19 mouse cellular contexts compared by ENCODE assay signal in the genomic region with DNA sequence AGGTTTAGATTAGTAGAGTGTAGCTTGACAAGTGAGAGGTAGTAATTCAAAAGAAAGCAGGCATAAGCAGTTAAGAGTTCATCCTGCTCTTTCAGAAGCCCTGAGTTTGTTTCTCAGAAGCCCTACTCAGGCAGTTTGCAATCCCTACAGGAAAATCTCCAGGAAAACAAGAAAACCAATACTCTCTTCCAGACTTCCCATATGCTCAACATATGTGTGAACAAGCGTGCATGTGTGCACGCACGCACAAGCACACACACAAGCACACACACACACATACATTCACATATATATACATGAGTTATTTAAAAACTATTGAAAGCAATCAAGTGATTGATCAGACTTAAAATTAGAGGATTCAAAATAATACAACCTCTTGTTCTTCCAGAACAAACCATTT.
"Had no signal": no experiment of that assay in that cellular context is flagged by ENCODE, and none has a peak within 500 bp of the region (broad histone marks: within the 10 kb centered on the region; RNA-seq: fewer than 3 reads in every experiment).

No protein-coding gene starts in this region.

- H3K27ac ChIP-seq: kidney, postnatal 0 days; layer of hippocampus, adult 2 months; liver, embryonic 13.5 days; midbrain, embryonic 12.5 days; neural tube, embryonic 13.5 days; stomach, embryonic 15.5 days had no signal

- H3K36me3 ChIP-seq: liver, embryonic 13.5 days; midbrain, embryonic 12.5 days; neural tube, embryonic 13.5 days; stomach, embryonic 15.5 days had no signal

- ATAC-seq: midbrain, embryonic 16.5 days had no signal

- H3K9me3 ChIP-seq: liver, embryonic 13.5 days; midbrain, embryonic 12.5 days; neural tube, embryonic 13.5 days; stomach, embryonic 15.5 days had no signal

- H3K4me1 ChIP-seq: liver, embryonic 13.5 days; midbrain, embryonic 12.5 days; neural tube, embryonic 13.5 days; stomach, embryonic 15.5 days had no signal

- DNase-seq: kidney, adult 2 months; kidney, postnatal 25 days; layer of hippocampus, adult 9-11 months; layer of hippocampus, postnatal 36 days; liver, embryonic 13.5 days; lung, adult 2 months; lung, postnatal 14 days; lung, postnatal 4 days; retina, postnatal 1 day; right cerebral cortex, postnatal 25 days; spleen, adult 18-20 months; thymus, postnatal 25 days had no signal

- H3K9ac ChIP-seq: liver, embryonic 13.5 days; midbrain, embryonic 12.5 days; neural tube, embryonic 13.5 days; stomach, embryonic 15.5 days had no signal

- H3K27me3 ChIP-seq: liver, embryonic 13.5 days; midbrain, embryonic 12.5 days; neural tube, embryonic 13.5 days; stomach, embryonic 15.5 days had no signal

- H3K4me3 ChIP-seq: layer of hippocampus, adult 2 months; liver, embryonic 13.5 days; midbrain, embryonic 12.5 days; myocyte; neural tube, embryonic 13.5 days; stomach, embryonic 15.5 days had no signal

- H3K4me2 ChIP-seq: liver, embryonic 13.5 days; midbrain, embryonic 12.5 days; neural tube, embryonic 13.5 days; stomach, embryonic 15.5 days had no signal
